Mouse (Mus musculus) lung, postnatal 0 days (tissue): ENCODE measurements around the gene Homer2.

Source experiments
- CTCF ChIP-seq: IDR thresholded peaks from 2 replicates; pipeline ENCODE4 v1.5.1; 2016; ENCODE audit warnings: antibody characterized with exemption, mild to moderate bottlenecking
- EP300 ChIP-seq: IDR thresholded peaks from 2 replicates; pipeline ENCODE4 v1.6.1; 2016; ENCODE audit warnings: antibody characterized with exemption, mild to moderate bottlenecking, control low read depth

DNA sequence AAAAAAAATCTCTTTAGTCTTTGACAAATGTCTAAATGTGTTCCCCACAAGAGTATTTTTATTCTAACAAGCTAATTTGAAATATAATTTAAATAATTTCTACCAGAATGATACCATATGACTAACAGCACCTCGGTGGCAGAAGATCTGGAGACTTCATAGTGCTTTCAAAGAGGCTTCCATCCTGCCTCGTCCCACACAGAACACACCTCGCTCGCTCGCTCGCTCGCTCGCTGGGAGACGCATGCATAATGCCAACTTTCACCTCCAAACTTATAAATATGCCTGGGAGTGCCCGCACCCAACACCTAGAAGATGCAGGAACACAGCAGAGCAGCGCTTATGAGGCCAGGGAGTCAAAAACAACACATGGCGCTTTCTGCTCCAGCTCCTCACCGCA is 9.0 kb downstream of the Homer2 start:
- TF ChIP-seq EP300 (no peak), CTCF (no peak)
